Mouse (Mus musculus) CD8-positive naive resting alpha-beta T cell, adult 2 months (primary cell): ENCODE results near the gene Gm49450.

Experiments
- DNase-seq, 2 experiments: peaks; one replicate each; pipeline ENCODE4 v3.0.0; 2022; ENCODE audit warnings: low read depth in 2 of 2, low spot score in 2 of 2

Gene Gm49450

DNA sequence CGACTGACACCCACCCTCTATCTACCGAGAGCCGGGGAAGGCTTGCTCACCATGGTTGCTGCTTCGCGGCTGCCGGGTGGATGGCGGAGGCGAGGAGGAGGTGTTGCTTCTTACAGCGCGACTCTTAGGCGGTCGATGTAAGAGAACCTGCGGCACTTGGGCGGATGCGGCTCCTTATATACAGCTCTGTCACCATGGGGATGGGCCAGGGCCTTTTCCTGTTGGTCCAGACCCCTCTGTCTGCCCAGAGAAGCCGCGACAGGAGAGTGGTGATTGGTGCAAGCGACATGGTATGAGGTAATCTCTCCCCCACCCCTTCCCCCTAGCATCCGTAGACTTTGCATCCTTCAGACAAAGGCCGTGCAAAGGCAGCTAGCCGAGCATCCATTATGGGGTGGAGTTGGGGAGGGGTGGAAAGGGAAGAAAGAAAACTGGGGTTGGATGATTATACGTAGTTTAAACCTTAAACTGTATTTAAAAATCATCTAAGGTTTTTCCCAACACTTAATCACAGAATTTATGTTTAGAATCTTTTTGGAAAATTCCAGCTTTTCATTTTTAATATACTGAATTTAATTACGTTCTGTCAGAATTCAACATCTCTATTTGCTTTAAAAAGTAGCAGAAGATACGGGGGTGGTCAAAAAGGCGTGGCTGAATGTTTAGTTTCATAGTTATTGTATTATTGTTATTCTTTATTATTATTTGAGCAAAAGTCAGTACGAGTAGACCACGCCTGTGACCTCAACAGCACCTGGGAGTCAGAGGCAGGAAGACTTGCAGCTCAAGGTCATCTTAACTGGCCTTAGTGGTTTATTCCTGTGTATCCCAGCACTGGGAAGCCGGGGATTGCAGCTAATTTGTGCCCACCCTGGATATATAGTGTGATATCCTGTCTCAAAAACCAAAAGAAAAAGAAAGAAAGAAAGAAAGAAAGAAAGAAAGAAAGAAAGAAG lies at the start of gene Gm49450, which contains the start of gene Tuba1a:
Gene Gm49450, minus strand, starts transcription at position 151 of the 956 bp plus-strand sequence.
Gene Tuba1a, minus strand, starts transcription at position 303 of the 956 bp plus-strand sequence.
- peak; percentile 95 to 96 for DNase-seq

DNA sequence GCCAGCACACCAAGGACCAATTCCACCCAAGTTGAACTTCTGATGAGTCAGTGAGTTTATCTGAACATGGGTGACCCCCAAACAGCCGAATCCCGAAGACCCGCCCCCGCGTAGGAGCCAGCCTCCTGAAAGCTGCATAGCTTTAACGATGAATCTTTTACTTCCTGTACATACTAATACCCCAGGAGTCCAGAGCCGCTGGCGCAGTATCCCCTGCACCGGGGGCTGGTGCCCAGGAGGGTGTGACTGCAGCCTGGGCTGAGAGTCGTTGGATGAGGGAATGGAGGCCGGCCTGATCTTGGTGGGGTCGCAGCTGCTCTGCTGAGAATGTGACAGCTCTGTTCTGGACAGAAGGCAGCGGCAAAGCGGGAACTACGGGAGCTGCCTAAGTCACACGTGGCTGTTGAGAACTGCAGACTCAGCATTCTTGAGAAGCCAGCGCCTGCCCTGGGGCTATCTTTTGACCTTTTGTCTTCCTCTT lies 48.1 kb upstream of the Gm49450 start:
- DNase-seq = no peak

DNA sequence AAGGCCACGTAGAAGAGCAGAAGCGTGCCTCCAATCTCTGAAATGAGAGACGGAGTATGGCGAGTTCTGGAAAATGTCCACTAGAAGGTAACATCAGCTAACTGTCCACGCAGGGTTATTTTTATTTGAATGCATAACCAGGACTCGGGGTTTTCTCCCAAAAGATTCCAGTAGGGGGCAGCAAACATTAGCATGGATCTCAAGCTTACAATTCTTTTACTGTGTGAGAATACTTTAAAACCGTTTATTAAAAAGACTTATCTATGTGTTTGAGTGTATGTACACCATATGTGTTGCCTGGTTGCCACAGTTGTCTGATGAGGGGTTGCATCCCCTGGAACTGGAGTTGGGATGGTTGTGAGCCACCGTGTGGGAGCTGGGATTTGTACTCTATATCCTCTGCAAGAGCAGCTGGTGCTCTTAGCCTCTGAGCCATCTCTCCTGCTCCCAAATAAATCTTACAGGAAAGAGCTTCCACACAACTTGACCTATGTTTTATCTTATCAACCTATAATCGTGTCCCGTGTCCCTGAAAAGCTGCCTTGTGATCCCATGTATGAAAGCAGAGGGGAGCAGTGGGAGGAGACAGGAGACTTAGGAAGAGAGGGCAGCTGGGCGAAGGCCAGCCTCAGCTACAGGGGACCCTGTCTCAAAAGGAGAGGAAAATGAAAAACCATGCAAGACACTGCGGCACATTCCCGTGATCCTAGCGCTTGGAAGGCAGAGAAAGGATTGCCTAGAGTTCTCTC lies 47.4 kb upstream of the Gm49450 start:
- DNase-seq = peak; percentile 57 to 71

DNA sequence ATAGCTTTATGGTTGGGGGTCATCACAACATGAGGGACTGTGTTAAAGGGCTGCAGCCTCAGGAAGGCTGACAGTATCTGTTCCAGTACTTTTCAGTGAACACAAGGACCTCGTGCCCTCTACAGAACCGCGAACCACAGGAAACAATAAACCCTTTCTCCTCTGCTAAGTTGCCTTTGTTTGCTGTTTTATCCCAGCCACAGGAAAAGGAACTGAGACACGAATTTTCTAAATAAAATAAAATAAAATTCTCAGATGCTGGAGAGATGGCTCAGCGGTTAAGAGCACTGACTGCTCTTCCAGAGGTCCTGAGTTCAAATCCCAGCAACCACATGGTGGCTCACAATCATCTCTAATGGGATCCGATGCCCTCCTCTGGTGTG lies 45.4 kb upstream of the Gm49450 start:
- DNase-seq = no peak

DNA sequence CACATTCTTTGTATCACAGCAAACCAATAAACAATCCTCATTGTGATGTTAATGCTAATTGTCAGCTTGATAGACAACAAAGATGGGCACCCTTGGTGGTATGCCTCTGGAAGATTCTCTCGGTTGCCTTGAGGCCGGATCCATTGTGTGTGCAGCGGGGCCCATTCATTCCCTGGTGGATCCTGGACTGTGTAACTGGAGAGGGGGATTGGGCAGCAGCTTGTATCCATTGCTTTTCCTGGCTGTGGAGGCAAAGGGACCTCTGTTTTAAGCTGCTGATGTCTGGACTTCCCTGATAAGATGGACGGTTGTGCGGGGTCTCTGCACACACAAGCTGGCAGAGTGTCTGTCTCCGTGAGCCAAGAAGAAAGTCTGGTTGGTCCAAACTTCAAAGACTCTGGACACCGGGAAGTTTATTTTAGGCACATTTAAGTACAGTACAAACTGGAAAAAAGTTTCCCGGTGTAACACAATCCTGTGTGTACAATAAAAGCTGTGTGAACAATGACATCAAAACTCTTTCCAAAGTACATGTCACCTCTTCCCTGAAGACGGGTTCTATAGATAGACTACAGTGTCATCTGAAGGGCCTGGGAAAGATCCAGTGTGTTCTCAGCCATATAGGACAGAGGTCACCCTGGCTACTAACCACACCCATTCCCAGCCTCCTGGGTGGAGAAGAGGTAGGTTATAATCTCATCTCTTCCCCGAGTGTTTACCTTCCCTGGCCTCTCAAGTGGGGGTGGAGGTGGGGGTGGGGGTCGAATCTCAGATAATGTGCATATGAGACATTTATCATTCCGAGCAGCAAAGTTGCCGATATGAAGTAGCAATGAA lies 44.8 kb upstream of the Gm49450 start:
- DNase-seq = no peak

DNA sequence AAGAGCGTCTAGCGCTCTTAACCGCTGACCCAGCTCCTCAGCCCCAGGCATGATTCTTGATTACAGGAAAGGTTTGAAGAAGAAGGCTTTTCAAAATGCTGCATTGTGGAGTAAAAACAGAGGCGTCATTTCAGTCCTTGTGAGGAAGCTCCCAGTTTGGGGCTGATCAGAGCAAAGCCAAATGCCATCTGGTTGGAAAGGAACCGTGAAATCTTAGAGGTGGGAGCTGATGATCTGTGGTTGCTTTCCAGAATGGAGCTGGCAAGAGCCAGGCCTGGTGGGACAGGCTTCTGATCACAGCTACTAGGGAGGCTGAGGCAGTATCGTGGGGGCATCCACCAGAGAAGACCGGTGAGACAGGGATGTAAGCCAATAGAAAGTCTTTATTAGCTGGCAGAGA lies 43.5 kb upstream of the Gm49450 start:
- DNase-seq = no peak

DNA sequence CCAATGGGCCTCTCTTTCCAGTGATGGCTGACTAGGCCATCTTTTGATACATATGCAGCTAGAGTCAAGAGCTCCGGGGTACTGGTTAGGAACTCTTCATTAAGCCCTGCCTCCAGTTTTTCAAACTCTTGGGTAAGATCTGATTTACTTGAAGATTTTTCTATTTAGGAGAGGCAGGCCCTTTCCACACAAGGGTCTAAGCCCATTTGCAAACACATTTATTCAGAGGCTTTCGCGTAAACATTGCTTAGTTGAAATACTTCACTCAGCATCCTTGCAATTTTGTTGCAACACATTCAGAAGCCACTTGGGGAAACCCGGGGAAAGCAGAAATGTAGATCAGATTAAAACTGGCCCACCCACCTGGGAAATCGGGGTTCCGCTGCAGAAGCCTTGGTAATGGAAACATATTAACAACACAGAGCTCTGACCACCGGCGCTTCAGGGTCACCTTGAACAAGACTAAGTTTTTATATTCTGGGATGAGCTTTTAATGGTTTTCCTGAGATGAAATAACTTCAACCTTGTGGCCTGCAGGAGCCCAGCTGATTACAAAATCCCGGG lies 41.7 kb upstream of the Gm49450 start:
- no peak for DNase-seq

DNA sequence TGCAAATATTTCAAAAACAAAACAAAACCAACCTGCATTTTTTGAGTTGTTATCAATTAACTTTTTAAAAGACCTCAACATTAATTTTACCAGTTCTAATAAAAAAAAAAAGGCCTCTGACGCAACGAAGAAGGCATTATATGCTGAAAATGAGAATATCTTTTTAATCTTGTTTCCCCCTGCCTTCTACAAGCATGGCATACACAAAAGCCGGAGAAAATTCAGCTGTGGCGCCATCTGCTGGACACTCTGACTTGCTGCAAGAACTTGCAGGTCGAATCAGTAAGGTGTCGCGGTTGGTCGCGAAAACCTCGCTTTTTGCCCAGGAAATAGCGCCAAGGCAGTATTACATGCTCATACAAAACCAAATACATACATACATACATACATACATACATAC lies 40.5 kb upstream of the Gm49450 start:
- DNase-seq = peak; percentile 82 to 84

DNA sequence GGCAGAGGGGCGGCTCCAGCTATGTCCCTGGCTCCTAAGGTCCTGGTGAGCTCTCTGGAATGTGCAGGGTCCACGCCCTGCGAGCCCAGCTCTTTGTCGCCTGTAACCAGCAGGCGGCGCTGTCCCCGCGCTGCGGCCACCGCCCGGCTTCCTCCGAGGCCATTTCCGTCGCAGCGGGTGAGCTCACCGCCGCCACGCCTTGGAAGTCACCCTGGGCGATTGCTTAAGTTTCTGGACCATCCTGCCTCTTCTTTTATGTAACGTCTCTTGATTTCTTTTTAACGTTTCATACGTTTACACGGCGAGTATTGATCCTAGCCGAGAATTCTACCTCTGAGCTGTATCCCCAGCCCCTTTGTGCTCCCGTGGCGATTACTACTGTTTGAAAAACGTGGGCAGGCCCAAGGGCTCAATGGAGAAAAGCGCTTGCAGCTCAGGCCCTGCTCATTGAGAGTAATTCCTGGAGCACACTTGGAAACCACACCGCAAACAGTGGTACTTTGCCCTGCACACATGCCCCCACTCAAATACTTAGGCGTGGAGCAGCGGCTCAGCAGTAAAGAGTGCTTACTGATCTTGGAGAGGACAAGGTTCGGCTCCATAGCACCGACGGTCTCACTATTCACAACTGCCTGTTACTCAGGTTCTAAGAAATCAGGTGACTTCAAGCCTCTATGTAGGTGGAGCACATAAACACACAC lies 39.9 kb upstream of the Gm49450 start:
- peak; percentile 82 to 85 for DNase-seq

DNA sequence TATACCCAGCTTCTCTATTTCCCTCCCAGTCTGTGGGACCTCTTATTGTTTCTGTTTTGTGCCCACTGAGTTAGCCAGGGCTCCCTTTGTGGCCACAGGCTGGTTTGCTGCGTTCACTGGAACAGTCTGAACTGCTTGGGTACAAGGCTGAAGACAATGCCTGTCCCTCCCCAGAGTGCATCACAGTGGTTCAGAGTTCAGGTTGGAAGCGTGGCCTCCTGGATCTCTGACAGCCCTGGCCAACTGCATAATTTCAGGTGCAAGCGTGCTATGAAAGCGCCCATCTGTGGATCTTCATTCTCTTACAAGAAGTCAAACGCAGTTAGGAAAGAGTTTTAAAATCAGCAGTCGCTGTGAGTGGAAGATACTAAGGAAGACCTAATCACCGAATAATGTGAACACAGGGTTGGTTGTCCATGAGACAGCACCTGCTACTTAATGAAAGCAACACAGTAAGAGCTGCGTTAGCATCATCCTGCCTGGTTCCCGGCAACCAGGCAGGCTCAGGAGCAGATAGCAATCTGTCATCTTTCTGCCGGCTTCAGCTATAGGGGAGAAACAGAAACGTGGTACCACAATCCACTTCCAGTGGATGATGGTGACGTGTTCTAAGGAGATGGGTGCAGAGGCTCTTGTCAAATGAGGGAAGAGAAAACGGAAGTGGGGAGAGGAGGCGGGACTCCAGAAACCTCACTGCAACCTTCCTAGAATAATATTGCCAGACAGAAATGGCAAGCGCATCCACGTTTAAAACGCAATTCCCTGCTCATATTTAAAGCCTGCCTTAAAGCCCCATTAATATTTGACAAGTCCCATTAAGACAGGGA lies 38.9 kb upstream of the Gm49450 start:
- DNase-seq = peak; percentile 29 to 65

DNA sequence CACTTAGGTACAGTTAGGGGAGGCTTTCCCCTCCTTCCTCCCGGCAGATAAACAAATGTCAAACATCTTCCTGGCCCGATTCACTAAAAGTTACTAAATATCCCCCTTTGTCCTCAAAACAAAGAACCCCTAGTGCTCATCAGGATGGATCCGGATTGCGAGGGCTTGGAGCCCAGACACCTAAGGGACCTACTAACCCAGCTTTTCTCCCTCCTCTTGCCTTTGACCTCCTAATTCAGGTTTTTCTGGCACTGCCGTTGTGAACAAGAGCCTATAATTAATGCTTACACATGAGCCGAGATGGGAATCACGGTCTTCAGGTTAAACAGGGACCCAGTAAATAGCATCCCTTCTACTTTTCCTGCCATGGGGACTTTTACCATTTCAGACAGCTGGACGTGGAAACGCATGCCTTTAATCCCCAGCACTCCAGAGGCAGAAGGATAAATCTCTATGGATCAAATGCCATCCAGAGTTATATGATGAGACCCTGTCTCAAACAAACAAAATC lies 38.2 kb upstream of the Gm49450 start:
- no peak for DNase-seq

DNA sequence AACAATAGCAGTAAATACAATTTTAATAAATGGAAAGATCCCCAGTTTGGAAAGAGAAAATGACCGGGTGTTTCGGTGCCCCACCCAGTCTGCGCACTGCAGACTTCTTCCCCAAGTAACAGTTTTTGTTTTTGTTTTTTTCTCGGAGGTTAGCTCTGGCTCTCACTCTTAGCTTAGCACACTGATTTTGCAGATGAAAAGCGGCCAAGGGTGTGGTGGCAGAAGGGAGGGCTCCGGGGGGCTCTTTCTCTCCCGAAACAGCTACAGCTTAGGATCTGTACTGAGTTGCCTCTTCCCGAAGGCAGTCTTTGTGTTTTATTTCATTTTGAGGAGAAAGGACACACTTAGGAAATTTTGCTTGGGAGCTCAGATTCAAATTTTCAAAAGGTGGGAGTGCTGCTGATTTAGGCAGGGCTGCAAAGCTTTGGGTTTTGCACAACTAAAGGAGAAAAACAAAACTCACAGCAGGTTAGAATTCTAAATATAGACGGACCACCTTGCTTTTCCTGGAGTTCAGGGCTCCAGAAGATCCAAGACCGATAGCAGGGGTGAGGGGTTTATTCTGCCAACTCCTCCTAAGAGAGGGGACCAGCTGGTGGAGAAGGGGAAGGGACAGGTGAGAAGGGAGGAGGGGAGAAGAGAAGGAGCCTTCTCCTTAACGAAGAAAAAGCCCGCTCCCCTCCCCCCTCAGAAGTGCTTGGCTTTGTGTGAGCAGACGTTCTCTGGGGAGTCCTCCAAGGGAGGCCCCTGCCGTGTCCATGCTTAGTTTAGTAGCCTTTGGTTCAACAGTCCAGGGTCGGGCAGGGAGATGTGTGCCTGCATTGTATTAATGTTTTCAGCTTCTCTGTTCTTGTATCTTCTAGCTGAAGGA lies 37.6 kb upstream of the Gm49450 start:
- no peak for DNase-seq

DNA sequence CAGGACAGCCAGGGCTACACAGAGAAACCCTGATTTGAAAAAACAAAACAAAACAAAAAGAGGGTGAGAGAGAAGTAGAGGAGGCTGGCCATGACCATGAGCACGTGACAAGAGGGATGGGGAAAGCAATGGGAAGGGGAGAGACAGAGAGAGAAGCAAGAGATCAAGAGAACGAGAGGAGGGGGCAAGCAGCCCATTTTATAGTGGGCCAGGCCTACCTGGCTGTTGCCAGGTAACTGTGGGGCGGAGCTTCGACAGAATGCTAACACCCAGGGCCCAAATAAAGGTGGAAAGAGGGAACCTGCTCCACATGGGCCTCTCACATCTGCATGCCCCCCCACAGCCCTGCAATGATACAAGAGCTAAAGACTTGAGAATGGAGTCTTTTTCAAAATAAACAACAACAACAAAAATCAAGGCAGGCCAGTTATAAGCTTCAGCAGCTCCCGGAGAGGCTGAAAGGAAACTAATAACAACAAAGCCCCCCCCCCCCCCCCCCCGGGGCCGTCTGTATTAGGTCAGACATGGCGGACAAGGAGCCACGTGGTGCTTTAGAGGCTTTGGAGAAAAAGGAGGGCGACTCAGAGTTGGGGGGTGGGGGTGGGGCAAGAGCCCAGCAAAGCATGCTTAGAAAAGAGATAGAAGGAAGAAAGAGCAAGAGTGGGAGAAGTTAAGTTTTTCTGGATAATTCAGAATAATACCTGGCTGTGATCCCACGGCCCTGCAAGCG lies 36.5 kb upstream of the Gm49450 start:
- no peak for DNase-seq

DNA sequence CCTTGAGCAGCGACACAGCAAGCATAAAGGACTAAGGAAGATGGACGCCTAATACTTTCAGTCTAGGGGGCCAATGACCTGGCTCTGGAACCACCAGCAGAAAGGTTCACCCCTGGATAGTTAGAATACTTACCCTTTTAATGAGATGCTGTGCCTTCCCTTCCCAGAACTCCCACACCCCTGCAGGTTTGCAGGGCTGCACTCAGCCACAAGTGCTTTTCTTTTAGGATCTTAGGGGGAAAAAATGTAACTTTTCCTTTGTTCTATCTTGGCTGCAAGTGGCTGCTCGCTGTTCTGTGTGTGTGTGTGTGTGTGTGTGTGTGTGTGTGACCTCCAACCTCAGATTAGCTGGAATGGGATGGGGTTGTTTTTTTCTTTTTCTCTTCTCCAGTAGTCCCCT lies 35.4 kb upstream of the Gm49450 start:
- no peak for DNase-seq

DNA sequence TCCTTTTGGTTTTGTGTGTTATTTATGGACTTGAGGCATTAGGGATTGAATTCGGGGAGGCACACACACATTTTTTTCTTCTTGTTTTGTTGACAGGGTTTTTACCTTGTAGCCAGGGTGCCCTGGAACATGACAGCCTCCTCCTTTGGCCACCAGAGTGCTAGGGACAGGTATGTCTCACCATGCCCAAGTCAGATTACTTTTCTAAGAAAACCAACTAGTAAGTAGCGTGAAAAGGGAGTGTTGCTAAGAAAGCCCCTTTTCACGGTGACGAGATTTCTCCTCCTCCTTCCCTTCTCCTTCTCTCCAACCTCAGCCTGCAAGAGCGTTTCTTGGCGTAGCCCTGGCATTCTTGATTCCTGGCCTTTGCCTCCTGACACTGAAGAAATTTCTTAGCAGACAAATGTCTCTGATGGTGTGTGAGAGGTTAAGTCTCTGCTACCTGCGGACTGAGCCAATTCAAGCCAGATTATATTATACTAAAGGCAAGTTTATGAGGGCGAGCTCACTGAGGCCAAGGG lies 34.4 kb upstream of the Gm49450 start:
- DNase-seq = no peak

DNA sequence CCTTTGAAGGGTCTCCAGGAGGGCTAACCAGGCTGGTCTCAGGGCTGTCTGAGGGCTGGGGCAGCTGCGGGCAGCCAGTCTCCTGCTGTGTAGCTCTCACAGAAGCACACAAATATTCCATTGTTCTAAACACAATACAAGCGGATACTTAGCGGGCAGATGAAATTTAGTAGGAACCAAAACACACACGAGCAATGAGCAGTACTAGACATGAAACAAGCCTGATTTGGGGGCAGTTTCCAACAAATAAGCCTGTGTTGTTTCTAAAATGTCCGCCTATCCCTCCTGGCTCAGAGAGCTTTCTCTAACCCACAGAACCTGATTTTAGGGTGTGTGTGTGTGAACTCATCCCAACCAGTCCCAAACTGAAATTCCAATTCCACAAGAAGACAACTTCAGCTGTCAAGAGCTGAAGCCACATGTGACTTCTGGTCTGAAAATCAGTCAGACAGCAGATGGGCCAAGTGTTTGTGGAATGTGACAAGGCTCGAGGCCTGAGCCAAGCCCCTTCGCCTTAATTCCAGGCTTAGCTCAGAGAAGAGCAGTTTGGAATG lies 33.8 kb upstream of the Gm49450 start:
- no peak for DNase-seq
